In genomic region chr9:108339886-108340257, GRCm38 (mm10) we compare ENCODE assay signal across 8 mouse cellular contexts. TPM values are rescaled to one million over a fixed set of nuclear protein-coding genes. Genes with fewer than 3 reads are reported as not detected.
DNase-seq lines count a peak whose midpoint lies in the region; ATAC-seq and TF ChIP-seq lines count a peak whose summit lies in the region.

No protein-coding gene starts in this region.

- H3K4me2 ChIP-seq in hindbrain, embryonic 15.5 days = peak overlapping the region; percentile 76

- peak; percentile 22 for DNase-seq in cerebellum, adult 11 months
- peak; percentile 45 for DNase-seq in adrenal gland, adult 8-10 months
- no peak for DNase-seq in forebrain, embryonic 10.5 days (ENCODE audit: extremely low spot score, low spot score)
- peak; percentile 35 for DNase-seq in lung, adult 2 months
- peak in 1 of 2 experiments; percentile 21 for DNase-seq in spleen, adult 2 months (ENCODE audit: low read depth in 1 of 2, low spot score in 2 of 2)
- DNase-seq in left cerebral cortex, adult 18-20 months (ENCODE audit: low spot score in 2 of 2) = no peak

- peak; percentile 39; the same call in 1 of the 2 replicates for TF ChIP-seq POLR2A in lung, adult 2 months (IDR thresholded peaks at IDR 0.05; ENCODE audit: borderline replicate concordance, extremely low read depth, low read depth, low read length)
- no peak for TF ChIP-seq POLR2A in spleen, adult 2 months (IDR thresholded peaks at IDR 0.05; ENCODE audit: low read depth, low read length)

- peaks cover 48% of the 10 kb centered on the region for H3K36me3 ChIP-seq in forebrain, embryonic 10.5 days (replicated peaks)
- H3K36me3 ChIP-seq in hindbrain, embryonic 15.5 days = peaks cover 16% of the 10 kb centered on the region
- peaks cover 11% of the 10 kb centered on the region for H3K36me3 ChIP-seq in spleen, adult 2 months (ENCODE audit: control insufficient read depth, insufficient read depth, low read length)

- H3K9me3 ChIP-seq in forebrain, embryonic 10.5 days = no peaks in the 10 kb centered on the region
- H3K9me3 ChIP-seq in hindbrain, embryonic 15.5 days = no peaks in the 10 kb centered on the region

- H3K4me3 ChIP-seq in forebrain, embryonic 10.5 days = peak overlapping the region; percentile 68
- peak overlapping the region; percentile 73 for H3K4me3 ChIP-seq in hindbrain, embryonic 15.5 days
- peak overlapping the region; percentile 78 for H3K4me3 ChIP-seq in lung, adult 2 months (replicated peaks; ENCODE audit: extremely low read depth, low read depth, low read length)
- H3K4me3 ChIP-seq in spleen, adult 2 months (ENCODE audit: extremely low read depth, insufficient read depth, insufficient read length) = peak overlapping the region; percentile 87

- H3K27me3 ChIP-seq in forebrain, embryonic 10.5 days (ENCODE audit: poor library complexity, severe bottlenecking) = no peaks in the 10 kb centered on the region
- no peaks in the 10 kb centered on the region for H3K27me3 ChIP-seq in hindbrain, embryonic 15.5 days
- no peaks in the 10 kb centered on the region for H3K27me3 ChIP-seq in spleen, adult 2 months (ENCODE audit: control insufficient read depth, insufficient read depth, low read length)

- peaks cover 41% of the 10 kb centered on the region for H3K4me1 ChIP-seq in forebrain, embryonic 10.5 days
- H3K4me1 ChIP-seq in hindbrain, embryonic 15.5 days (replicated peaks) = peaks cover 21% of the 10 kb centered on the region
- peaks cover 14% of the 10 kb centered on the region for H3K4me1 ChIP-seq in lung, adult 2 months (ENCODE audit: control insufficient read depth, insufficient read depth, low read length)
- peaks cover 25% of the 10 kb centered on the region; the same call in 1 of the 2 replicates for H3K4me1 ChIP-seq in spleen, adult 2 months (ENCODE audit: control insufficient read depth, insufficient read depth, insufficient read length)

- peak overlapping the region; percentile 92 for H3K27ac ChIP-seq in forebrain, embryonic 10.5 days
- peak overlapping the region; percentile 93 for H3K27ac ChIP-seq in hindbrain, embryonic 15.5 days (replicated peaks)
- peak overlapping the region; percentile 95 for H3K27ac ChIP-seq in spleen, adult 2 months (ENCODE audit: insufficient read depth, low read length)

- no peak for TF ChIP-seq CTCF in lung, adult 2 months (IDR thresholded peaks at IDR 0.05; ENCODE audit: insufficient read depth, low read length)
- TF ChIP-seq CTCF in spleen, adult 2 months (IDR thresholded peaks at IDR 0.05; ENCODE audit: extremely low read depth, insufficient read depth, insufficient read length, insufficient replicate concordance) = no peak

- WGBS in forebrain, embryonic 10.5 days = 18% methylated on average over 20 of the region's 20 CpGs
- WGBS in hindbrain, embryonic 15.5 days = 15% methylated on average over 20 of the region's 20 CpGs
- WGBS in lung, adult 2 months = 10% methylated on average over 20 of the region's 20 CpGs
- 2% methylated on average over 20 of the region's 20 CpGs for WGBS in spleen, adult 2 months

- H3K9ac ChIP-seq in hindbrain, embryonic 15.5 days = peak overlapping the region; percentile 83

- ATAC-seq in cerebellum, adult (ENCODE audit: insufficient number of reproducible peaks, low FRiP score, low TSS enrichment) = no peak
- ATAC-seq in hindbrain, embryonic 15.5 days (ENCODE audit: low FRiP score, low read depth) = no peak

RNA-seq across cellular contexts. Expression of gene Gpx1, which starts 1.2 kb away (rescaled TPM):
- total RNA-seq in adrenal gland, adult 8-10 months (2022) = 100 to 1,000 TPM; 524 to 812 (median 629) TPM
- 806 and 868 TPM in 2 replicates for polyA plus RNA-seq in forebrain, embryonic 10.5 days (2016; fragmentation: Nextera tagmentation; extraction: Ambion mirVana)
- 444 and 458 TPM in 2 replicates for polyA plus RNA-seq in hindbrain, embryonic 15.5 days (2015; fragmentation: Nextera tagmentation; extraction: Ambion mirVana)
- polyA plus RNA-seq in lung, adult 2 months (2012; rRNA removed) = 1,012 and 1,202 TPM in 2 replicates
- 2,084 and 2,100 TPM in 2 replicates for polyA plus RNA-seq in spleen, adult 2 months (2012; rRNA removed)
- 100 to 1,000 TPM in 1 of 2 experiments, 10 to 100 TPM in 1; 99.8 to 110 TPM for total RNA-seq in left cerebral cortex, adult 18-20 months (2021)

RNA-seq across cellular contexts. Expression of gene Usp4, which starts 7.8 kb away (rescaled TPM):
- total RNA-seq in adrenal gland, adult 8-10 months (2022) = 100 to 1,000 TPM; 124 to 152 (median 132) TPM
- polyA plus RNA-seq in forebrain, embryonic 10.5 days (2016; fragmentation: Nextera tagmentation; extraction: Ambion mirVana) = 132 and 133 TPM in 2 replicates
- 123 and 125 TPM in 2 replicates for polyA plus RNA-seq in hindbrain, embryonic 15.5 days (2015; fragmentation: Nextera tagmentation; extraction: Ambion mirVana)
- 59.4 and 75.6 TPM in 2 replicates for polyA plus RNA-seq in lung, adult 2 months (2012; rRNA removed)
- 63.2 and 68.6 TPM in 2 replicates for polyA plus RNA-seq in spleen, adult 2 months (2012; rRNA removed)
- 100 to 1,000 TPM; 123 to 125 TPM for total RNA-seq in left cerebral cortex, adult 18-20 months (2021)

RNA-seq across cellular contexts. Expression of gene Tcta, which starts 33.9 kb away (rescaled TPM):
- 10 to 100 TPM; 56.0 to 68.0 (median 62.2) TPM for total RNA-seq in adrenal gland, adult 8-10 months (2022)
- polyA plus RNA-seq in forebrain, embryonic 10.5 days (2016; fragmentation: Nextera tagmentation; extraction: Ambion mirVana) = 13.4 and 13.8 TPM in 2 replicates
- polyA plus RNA-seq in hindbrain, embryonic 15.5 days (2015; fragmentation: Nextera tagmentation; extraction: Ambion mirVana) = 52.7 and 53.0 TPM in 2 replicates
- 64.1 and 75.8 TPM in 2 replicates for polyA plus RNA-seq in lung, adult 2 months (2012; rRNA removed)
- 17.9 and 19.7 TPM in 2 replicates for polyA plus RNA-seq in spleen, adult 2 months (2012; rRNA removed)
- total RNA-seq in left cerebral cortex, adult 18-20 months (2021) = 10 to 100 TPM; 30.3 to 32.0 TPM

RNA-seq across cellular contexts. Expression of gene Rhoa, which starts 33.9 kb away (rescaled TPM):
- 100 to 1,000 TPM; 307 to 342 (median 321) TPM for total RNA-seq in adrenal gland, adult 8-10 months (2022)
- polyA plus RNA-seq in forebrain, embryonic 10.5 days (2016; fragmentation: Nextera tagmentation; extraction: Ambion mirVana) = 257 and 290 TPM in 2 replicates
- 275 and 287 TPM in 2 replicates for polyA plus RNA-seq in hindbrain, embryonic 15.5 days (2015; fragmentation: Nextera tagmentation; extraction: Ambion mirVana)
- polyA plus RNA-seq in lung, adult 2 months (2012; rRNA removed) = 167 and 313 TPM in 2 replicates
- polyA plus RNA-seq in spleen, adult 2 months (2012; rRNA removed) = 89.7 and 90.3 TPM in 2 replicates
- total RNA-seq in left cerebral cortex, adult 18-20 months (2021) = 100 to 1,000 TPM; 159 to 170 TPM

RNA-seq across cellular contexts. Expression of gene Amt, which starts 43.2 kb away (rescaled TPM):
- 10 to 100 TPM in 2 of 4 experiments, 1 to 10 TPM in 2; 3.8 to 10.9 (median 7.1) TPM for total RNA-seq in adrenal gland, adult 8-10 months (2022)
- 34.8 and 40.0 TPM in 2 replicates for polyA plus RNA-seq in forebrain, embryonic 10.5 days (2016; fragmentation: Nextera tagmentation; extraction: Ambion mirVana)
- 27.0 and 28.3 TPM in 2 replicates for polyA plus RNA-seq in hindbrain, embryonic 15.5 days (2015; fragmentation: Nextera tagmentation; extraction: Ambion mirVana)
- 7.0 and 13.3 TPM in 2 replicates for polyA plus RNA-seq in lung, adult 2 months (2012; rRNA removed)
- polyA plus RNA-seq in spleen, adult 2 months (2012; rRNA removed) = 1.7 and 3.1 TPM in 2 replicates
- 10 to 100 TPM; 29.8 to 32.8 TPM for total RNA-seq in left cerebral cortex, adult 18-20 months (2021)

Comparison
In these comparisons a context has a peak if more than half of its experiments do, and no peak if none do; other contexts are left out.
1. DNase-seq: peak in cerebellum, adult 11 months (single experiment), adrenal gland, adult 8-10 months (single experiment) and lung, adult 2 months (single experiment); none in forebrain, embryonic 10.5 days (single experiment) and left cerebral cortex, adult 18-20 months (0 of 2).
2. Peak in every context shown above with its lines, with median percentiles within 50 percentile points of each other: H3K27ac ChIP-seq and H3K4me3 ChIP-seq.